Mouse (Mus musculus) stomach, embryonic 14.5 days (tissue): Measurements from ENCODE around the gene Fbxo41. TPM values are rescaled to one million over a fixed set of nuclear protein-coding genes. Genes with fewer than 3 reads are reported as not detected.

Experiments used
- ATAC-seq: fragments of 200-750 bp; cut with Nextera tagmentation; 2 replicates; pipeline ENCODE4 v1.8.0; 2017; ENCODE audit warnings: low read depth, moderate TSS enrichment; ENCODE audit not compliant: insufficient number of reproducible peaks, insufficient read depth, low FRiP score
- H3K27ac ChIP-seq: fragments of 300-500 bp; sonication (generic); 2 replicates; pipeline ENCODE4 v1.5.1; 2014; ENCODE audit warnings: mild to moderate bottlenecking, low read length, moderate library complexity, mixed read lengths
- H3K27me3 ChIP-seq: fragments of 300-500 bp; sonication (generic); 2 replicates; pipeline ENCODE4 v1.6.1; 2014; ENCODE audit warnings: low read length, control low read depth, mixed read lengths; ENCODE audit not compliant: control insufficient read depth, insufficient read depth
- H3K36me3 ChIP-seq: fragments of 300-500 bp; sonication (generic); 2 replicates; pipeline ENCODE4 v1.6.1; 2014; ENCODE audit warnings: mild to moderate bottlenecking, control low read depth, low read length, moderate library complexity, mixed read lengths; ENCODE audit not compliant: control insufficient read depth, insufficient read depth
- H3K4me1 ChIP-seq: fragments of 300-500 bp; sonication (generic); 2 replicates; pipeline ENCODE4 v1.6.1; 2014; ENCODE audit warnings: low read length, control low read depth, mixed read lengths; ENCODE audit not compliant: control insufficient read depth, insufficient read depth
- H3K4me2 ChIP-seq: fragments of 300-500 bp; sonication (generic); replicated peaks from 2 replicates; pipeline ENCODE4 v1.6.1; 2014; ENCODE audit warnings: low read depth, low read length, control low read depth
- H3K4me3 ChIP-seq: fragments of 300-500 bp; sonication (generic); 2 replicates; pipeline ENCODE4 v1.5.1; 2014; ENCODE audit warnings: low read depth, low read length, control low read depth
- H3K9ac ChIP-seq: fragments of 300-500 bp; sonication (generic); replicated peaks from 2 replicates; pipeline ENCODE4 v1.6.1; 2014; ENCODE audit warnings: low read depth, mild to moderate bottlenecking, control low read depth, low read length, moderate library complexity, mixed read lengths
- H3K9me3 ChIP-seq: fragments of 300-500 bp; sonication (generic); 2 replicates; pipeline ENCODE4 v1.6.1; 2016; ENCODE audit warnings: low read depth, low read length, control low read depth; ENCODE audit not compliant: control insufficient read depth
- WGBS: fragments of 180-500 bp; shearing (Covaris S2); extraction: QIAGEN DNeasy Blood & Tissue Kit; methylation state at CpG from one replicate; pipeline ENCODE4 v1.1.7; 2014; 5-methylcytosine and 5-hydroxymethylcytosine counted together
- polyA plus RNA-seq: library from polyadenylated mRNA; unstranded; fragments of >200 nt; fragmentation: Nextera tagmentation; extraction: Ambion mirVana; gene quantifications from 2 replicates; pipeline ENCODE4 v1.2.1, GENCODE M21; 2014

The Fbxo41 gene
- polyA plus RNA-seq, 1 experiment from 2014 or later: 0.42 TPM

DNA sequence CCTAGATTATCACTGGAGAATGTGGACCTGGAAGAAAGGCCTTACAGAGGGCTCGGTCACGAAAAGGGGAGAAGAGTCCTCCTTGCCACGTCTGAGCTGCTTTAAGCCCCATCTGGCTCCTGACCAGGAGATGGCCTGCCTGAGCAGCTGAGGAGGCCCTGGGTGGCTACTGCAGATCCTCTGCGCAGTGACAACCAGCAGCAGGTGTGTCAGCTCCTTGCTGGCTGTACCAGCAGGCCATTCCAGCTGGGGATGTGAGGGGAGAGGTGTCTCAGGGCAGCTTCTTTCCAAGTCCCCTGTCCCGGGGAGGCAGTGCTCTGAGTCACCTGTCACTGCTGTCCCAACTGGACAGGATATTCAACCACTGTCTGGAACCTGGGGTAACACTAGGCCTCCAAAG lies 30.3 kb downstream of the Fbxo41 start:
- 50% methylated on average over 5 of the region's 5 CpGs for WGBS
- Histone ChIP-seq H3K36me3 (peaks cover 16% of the 10 kb centered on the region), H3K4me1 (no peaks in the 10 kb centered on the region), H3K4me2 (no peak overlapping the region), H3K27ac (no peak overlapping the region), H3K27me3 (no peaks in the 10 kb centered on the region), H3K9ac (no peak overlapping the region), H3K9me3 (no peaks in the 10 kb centered on the region), H3K4me3 (no peak overlapping the region)
- ATAC-seq: no peak

DNA sequence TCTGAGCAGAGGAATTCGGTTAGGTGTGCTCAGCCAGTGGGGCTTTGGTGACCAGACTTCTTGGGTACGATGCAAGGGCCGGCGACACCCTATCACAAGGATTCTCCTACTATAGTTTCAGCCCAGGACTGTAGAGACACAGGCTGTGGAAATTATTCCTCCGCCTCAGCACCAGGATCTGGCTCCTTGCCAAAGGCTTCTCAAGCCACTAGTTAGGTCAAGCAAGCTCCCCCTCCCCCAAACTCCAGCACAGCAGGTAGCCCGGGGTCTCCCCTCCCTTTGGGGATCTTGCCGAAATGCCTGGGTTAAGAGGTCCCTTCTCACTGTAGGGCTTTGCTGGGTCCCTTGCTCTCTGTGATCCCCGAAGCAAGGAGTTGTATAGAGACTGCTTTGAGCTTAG lies 30.8 kb downstream of the Fbxo41 start:
- H3K27ac ChIP-seq: no peak overlapping the region
- no peak overlapping the region for H3K4me3 ChIP-seq
- H3K27me3 ChIP-seq: no peaks in the 10 kb centered on the region
- H3K4me1 ChIP-seq: no peaks in the 10 kb centered on the region
- no peak overlapping the region for H3K9ac ChIP-seq
- peaks cover 22% of the 10 kb centered on the region for H3K36me3 ChIP-seq
- WGBS: 58% methylated on average over 8 of the region's 8 CpGs
- H3K4me2 ChIP-seq: no peak overlapping the region
- no peaks in the 10 kb centered on the region for H3K9me3 ChIP-seq
- no peak; the same call in 1 of the 2 replicates for ATAC-seq

DNA sequence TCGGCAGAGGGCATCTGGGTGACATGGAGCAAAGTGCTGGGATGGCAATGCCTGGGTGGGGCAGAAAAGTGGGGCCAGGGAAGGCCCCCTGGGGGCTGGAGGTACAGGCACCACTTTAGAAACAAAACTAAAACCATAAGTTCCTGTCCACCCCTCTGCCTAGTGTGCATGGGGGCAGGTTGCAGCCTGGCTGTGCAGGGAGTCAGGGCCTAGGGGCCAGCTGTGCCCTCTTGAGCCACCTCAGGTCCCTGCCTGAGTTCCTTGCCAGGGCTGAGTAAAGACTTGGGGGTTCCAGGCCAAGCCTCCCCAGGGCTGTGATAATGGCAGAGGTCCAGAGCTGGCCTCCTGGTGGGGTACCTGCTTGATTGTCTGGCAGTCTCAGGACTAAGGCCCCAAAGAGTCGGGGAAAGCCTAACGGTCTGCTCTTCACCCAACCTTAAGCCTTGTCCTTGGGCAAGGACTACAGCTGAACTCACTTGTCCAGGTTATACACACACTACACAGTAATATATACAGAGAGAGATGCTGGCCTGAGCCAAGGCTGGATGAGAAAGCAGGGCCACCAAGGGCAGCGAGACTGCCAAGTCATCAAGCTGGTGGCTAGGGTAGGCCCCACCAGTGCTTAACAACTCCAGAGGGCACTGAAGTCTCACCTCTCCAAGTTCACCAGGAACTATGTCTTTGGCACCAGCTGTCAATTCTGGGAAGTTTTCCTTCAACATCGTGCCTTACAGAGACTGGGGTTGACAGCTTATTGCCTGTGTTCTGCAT lies 32.9 kb downstream of the Fbxo41 start:
- Histone ChIP-seq H3K4me3 (no peak overlapping the region), H3K9me3 (no peaks in the 10 kb centered on the region), H3K36me3 (peaks cover 42% of the 10 kb centered on the region), H3K9ac (no peak overlapping the region), H3K4me1 (no peaks in the 10 kb centered on the region), H3K27ac (no peak overlapping the region), H3K27me3 (no peaks in the 10 kb centered on the region), H3K4me2 (no peak overlapping the region)
- 75% methylated on average over 5 of the region's 5 CpGs for WGBS
- no peak for ATAC-seq

DNA sequence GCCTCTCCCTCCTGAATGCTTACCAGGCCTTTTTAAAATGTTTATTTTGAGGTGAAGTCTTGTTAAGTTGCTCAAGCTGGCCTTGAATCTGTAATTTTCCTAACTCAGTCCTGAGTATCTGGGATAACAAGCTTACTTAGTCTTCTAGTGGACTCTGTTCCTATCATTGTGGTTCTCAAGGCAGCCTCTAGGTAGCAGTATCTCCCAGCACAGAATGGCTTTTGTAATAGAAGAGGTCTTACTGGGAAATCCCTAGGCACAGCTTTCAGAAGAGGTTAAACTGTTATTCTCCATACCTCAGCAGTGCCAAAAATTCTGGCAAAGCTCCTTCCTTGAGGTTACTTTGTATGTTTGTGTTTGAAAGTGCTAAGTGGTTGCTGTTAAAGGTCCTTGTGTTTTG lies 37.4 kb downstream of the Fbxo41 start:
- no peak overlapping the region for H3K4me2 ChIP-seq
- peaks cover 85% of the 10 kb centered on the region for H3K36me3 ChIP-seq
- H3K4me1 ChIP-seq: no peaks in the 10 kb centered on the region
- H3K27ac ChIP-seq: no peak overlapping the region
- H3K27me3 ChIP-seq: no peaks in the 10 kb centered on the region
- no peaks in the 10 kb centered on the region for H3K9me3 ChIP-seq
- ATAC-seq: no peak
- no peak overlapping the region for H3K9ac ChIP-seq
- no peak overlapping the region for H3K4me3 ChIP-seq

DNA sequence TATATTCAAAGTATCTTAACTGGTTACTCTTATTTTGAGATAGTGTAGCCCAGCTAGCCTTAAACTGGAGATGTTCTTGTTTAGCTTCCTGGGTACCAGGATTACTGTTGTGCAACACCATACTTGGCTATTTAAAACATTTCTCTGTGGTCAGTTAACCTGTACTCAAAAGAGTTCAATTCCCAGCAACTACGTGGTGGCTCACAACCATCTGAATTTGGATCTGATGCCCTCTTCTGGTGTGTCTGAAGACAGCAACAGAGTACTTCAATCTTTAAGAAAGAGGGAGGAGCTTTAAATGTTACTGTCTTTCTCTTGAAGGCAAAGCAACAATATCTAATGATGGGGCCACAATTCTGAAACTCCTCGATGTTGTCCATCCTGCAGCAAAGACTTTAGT lies 43.2 kb downstream of the Fbxo41 start:
- H3K4me1 ChIP-seq: no peaks in the 10 kb centered on the region
- H3K36me3 ChIP-seq: peaks cover 54% of the 10 kb centered on the region
- ATAC-seq: no peak
- no peak overlapping the region for H3K9ac ChIP-seq
- H3K9me3 ChIP-seq: no peaks in the 10 kb centered on the region
- no peak overlapping the region for H3K27ac ChIP-seq
- no peak overlapping the region for H3K4me2 ChIP-seq
- 90% methylated on average over 2 of the region's 2 CpGs for WGBS
- H3K27me3 ChIP-seq: no peaks in the 10 kb centered on the region
- no peak overlapping the region for H3K4me3 ChIP-seq

DNA sequence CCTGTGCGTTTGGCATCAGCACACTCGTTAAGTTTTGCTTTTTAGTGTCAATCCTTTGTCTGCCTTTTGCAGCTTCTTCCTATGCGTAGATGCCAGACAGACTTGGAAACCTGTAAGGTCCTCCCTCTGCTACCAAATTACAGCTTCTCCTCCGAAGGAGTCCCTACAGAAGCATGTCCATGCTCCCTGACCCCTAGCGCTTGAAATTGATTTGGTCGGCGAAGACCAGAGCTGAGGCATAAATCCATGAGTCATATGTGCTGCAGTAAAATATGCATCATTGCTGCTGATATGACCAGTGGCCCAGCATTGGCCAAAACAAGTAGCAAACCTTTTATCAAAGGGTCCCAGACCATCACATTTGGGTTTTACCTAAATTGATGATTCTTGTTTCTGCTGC lies 50.0 kb downstream of the Fbxo41 start:
- Histone ChIP-seq H3K27me3 (no peaks in the 10 kb centered on the region), H3K9ac (peak overlapping the region; percentile 87), H3K27ac (peak overlapping the region; percentile 93; the same call in 1 of the 2 replicates), H3K36me3 (no peaks in the 10 kb centered on the region), H3K9me3 (no peaks in the 10 kb centered on the region), H3K4me3 (peak overlapping the region; percentile 84), H3K4me1 (peaks cover 10% of the 10 kb centered on the region; the same call in 1 of the 2 replicates), H3K4me2 (peak overlapping the region; percentile 57)
- 7% methylated on average over 7 of the region's 7 CpGs for WGBS
- no peak for ATAC-seq

DNA sequence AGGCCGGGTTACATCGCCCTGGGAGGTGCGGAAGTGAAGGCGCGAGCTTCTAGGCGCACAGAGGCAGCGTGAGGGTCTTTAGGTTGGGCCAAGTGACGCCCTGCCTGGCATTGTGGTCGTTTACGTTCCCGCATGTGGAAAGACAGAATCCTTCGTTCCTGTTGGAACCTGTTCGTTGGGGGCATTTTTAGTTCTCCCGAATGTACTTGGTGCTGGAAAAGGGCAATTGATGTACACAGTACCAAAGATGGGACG lies 50.5 kb downstream of the Fbxo41 start:
- H3K36me3 ChIP-seq: no peaks in the 10 kb centered on the region
- H3K9ac ChIP-seq: peak overlapping the region; percentile 87
- no peak for ATAC-seq
- H3K27ac ChIP-seq: peak overlapping the region; percentile 93
- H3K4me1 ChIP-seq: peaks cover 10% of the 10 kb centered on the region; the same call in 1 of the 2 replicates
- under 1% methylated on average over 15 of the region's 15 CpGs for WGBS
- no peaks in the 10 kb centered on the region for H3K27me3 ChIP-seq
- H3K9me3 ChIP-seq: no peaks in the 10 kb centered on the region
- H3K4me2 ChIP-seq: peak overlapping the region; percentile 57
- H3K4me3 ChIP-seq: peak overlapping the region; percentile 84

DNA sequence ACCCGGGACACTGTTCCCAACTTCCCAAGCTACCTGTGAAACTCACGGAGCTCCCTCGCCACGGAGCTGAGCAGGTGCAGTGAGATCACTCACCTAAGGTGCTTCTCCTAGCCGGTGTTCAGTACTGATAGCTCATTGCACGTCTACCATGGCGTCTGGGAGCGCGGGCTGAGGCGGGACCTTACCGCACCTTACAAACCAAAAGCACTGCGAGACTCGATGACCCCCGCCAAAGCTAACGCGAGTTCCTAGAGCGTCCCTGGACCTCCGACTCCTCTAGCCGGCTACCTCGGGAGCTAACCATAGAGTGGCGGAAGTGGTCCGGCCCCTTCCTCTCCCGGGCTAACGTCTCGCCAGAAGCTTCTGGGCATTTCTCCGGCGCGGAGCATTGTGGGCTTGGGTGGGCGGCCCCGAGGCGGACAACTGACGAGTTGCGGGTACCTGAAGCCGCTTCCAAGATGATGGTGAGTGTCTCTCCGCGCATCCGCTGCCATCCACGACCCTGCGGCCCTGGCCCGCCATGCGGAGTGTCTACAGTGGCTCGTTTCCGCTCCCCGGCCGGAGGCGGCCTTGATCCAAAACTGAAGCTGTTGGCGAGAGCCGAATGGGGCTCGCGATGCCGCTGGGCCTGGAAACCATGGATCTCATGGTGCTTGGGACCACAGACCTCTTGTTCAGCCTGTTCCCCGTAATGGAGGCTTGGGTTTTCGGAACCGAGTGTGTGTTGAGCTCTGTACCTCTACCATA lies 51.0 kb downstream of the Fbxo41 start, which contains the start of gene Pradc1:
Gene Pradc1, minus strand, starts transcription at position 307 of the 747 bp plus-strand sequence.
- Histone ChIP-seq H3K4me2 (peak within 1 kb of the TSS; percentile 87), H3K27me3 (no peaks in the 10 kb centered on the region), H3K9me3 (no peaks in the 10 kb centered on the region), H3K4me1 (peaks cover 10% of the 10 kb centered on the region; the same call in 1 of the 2 replicates), H3K4me3 (peak within 1 kb of the TSS; percentile 84), H3K9ac (peak within 1 kb of the TSS; percentile 87), H3K27ac (peak within 1 kb of the TSS; percentile 93), H3K36me3 (0 out of 2 replicates have a peak, but pooled peaks cover 3% of the 10 kb centered on the region)
- under 1% methylated on average over 54 of the region's 54 CpGs for WGBS
- peak; percentile 90 for ATAC-seq
